Mouse (Mus musculus): ENCODE data around the gene Mob3a. TPM values are rescaled to one million over a fixed set of nuclear protein-coding genes. Genes with fewer than 3 reads are reported as not detected.

Mob3a gene
- total and polyA plus RNA-seq, 3 experiments = 56.9 to 84.2 (median 71.4) TPM

GRCm38 (mm10) chr10:80705479-80705878 lies 3.7 kb upstream of the Mob3a start:
- Histone ChIP-seq H3K36me3 (replicated peaks in 1 of 2; ENCODE audit: control insufficient read depth in 1 of 2, insufficient read depth in 1 of 2, low read length in 1 of 2) (peaks cover 50 to 66% of the 10 kb centered on the region in 2 experiments), H3K79me2 (replicated peaks; ENCODE audit: control insufficient read depth, extremely low read depth, insufficient read depth, poor library complexity, severe bottlenecking) (peaks cover under 1% of the 10 kb centered on the region; the same call in 1 of the 2 replicates), H3K27me3 (replicated peaks) (no peaks in the 10 kb centered on the region), H3K4me2 (ENCODE audit: insufficient read depth, low read depth, poor library complexity, severe bottlenecking) (no peak overlapping the region), H3K27ac (ENCODE audit: insufficient read depth, low read depth) (no peak overlapping the region), H3K9ac (ENCODE audit: insufficient read depth, low read depth) (no peak overlapping the region), H3K4me3 (replicated peaks in 1 of 3; ENCODE audit: low read depth in 2 of 3, low read length in 2 of 3, poor library complexity in 1 of 3) (no peak overlapping the region), H3K9me3 (replicated peaks; ENCODE audit: low read length) (no peaks in the 10 kb centered on the region), H3K4me1 (ENCODE audit: control insufficient read depth in 1 of 2, insufficient read depth in 2 of 2) (peaks cover 8 to 20% of the 10 kb centered on the region in 2 experiments)
- TF ChIP-seq ZMIZ1 (IDR thresholded peaks at IDR 0.05; ENCODE audit: low read depth, low read length) (no peak), KAT2A (IDR thresholded peaks at IDR 0.05; ENCODE audit: insufficient replicate concordance, low read length) (no peak), CHD2 (IDR thresholded peaks at IDR 0.05; ENCODE audit: low read length) (no peak), ELF1 (IDR thresholded peaks at IDR 0.05; ENCODE audit: low read depth, low read length) (no peak), HCFC1 (IDR thresholded peaks at IDR 0.05; ENCODE audit: low read depth, low read length) (no peak), POLR2A (IDR thresholded peaks at IDR 0.05; ENCODE audit: low read depth, low read length) (no peak), NELFE (IDR thresholded peaks at IDR 0.05; ENCODE audit: low read depth, low read length) (no peak), SIN3A (IDR thresholded peaks at IDR 0.05; ENCODE audit: low read length) (no peak), ETS1 (conservative IDR thresholded peaks at IDR 0.05; ENCODE audit: low read depth, low read length) (no peak), CHD1 (IDR thresholded peaks at IDR 0.05; ENCODE audit: low read depth, low read length) (no peak), RAD21 (IDR thresholded peaks at IDR 0.05; ENCODE audit: low read depth, low read length) (no peak)
- dilution Hi-C loops (cut with MboI; ENCODE audit: extremely low pct_ligation_motif_present, extremely low pct_unique_long_range_greater_than_20kb, low sequenced_read_pairs) = no loop called here
- no peak for DNase-seq (ENCODE audit: extremely low read depth)
- in situ Hi-C loops (cut with MboI; ENCODE audit: low pct_ligation_motif_present, low pct_unique_long_range_greater_than_20kb, low sequenced_read_pairs) = no loop called here

DNA sequence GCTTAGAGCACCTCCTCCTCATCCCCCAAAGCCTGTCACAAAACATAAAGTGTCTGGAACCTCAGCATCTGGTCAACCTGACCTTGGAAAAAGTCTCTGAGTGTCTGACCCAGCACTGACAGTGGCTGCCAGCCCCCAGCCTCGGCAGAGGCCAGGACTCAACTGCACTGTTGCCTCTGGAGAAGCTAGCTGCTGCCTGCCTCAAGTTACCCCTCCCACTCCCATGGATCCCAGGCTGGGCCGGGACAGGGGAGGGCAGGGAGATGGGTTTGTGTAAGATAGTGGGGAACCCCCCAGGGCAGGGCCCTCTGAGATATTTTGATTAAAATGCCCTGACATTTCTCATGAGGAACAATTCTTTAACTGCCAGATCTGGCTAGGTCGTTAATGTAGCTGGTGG lies 3.3 kb upstream of the Mob3a start:
- Histone ChIP-seq H3K27me3 (replicated peaks) (no peaks in the 10 kb centered on the region), H3K4me2 (ENCODE audit: insufficient read depth, low read depth, poor library complexity, severe bottlenecking) (no peak overlapping the region), H3K79me2 (replicated peaks; ENCODE audit: control insufficient read depth, extremely low read depth, insufficient read depth, poor library complexity, severe bottlenecking) (peaks cover 5% of the 10 kb centered on the region), H3K9ac (ENCODE audit: insufficient read depth, low read depth) (no peak overlapping the region), H3K4me3 (replicated peaks in 1 of 3; ENCODE audit: low read depth in 2 of 3, low read length in 2 of 3, poor library complexity in 1 of 3) (no peak overlapping the region), H3K27ac (ENCODE audit: insufficient read depth, low read depth) (no peak overlapping the region), H3K4me1 (ENCODE audit: control insufficient read depth in 1 of 2, insufficient read depth in 2 of 2) (peaks cover 8 to 22% of the 10 kb centered on the region in 2 experiments), H3K9me3 (replicated peaks; ENCODE audit: low read length) (no peaks in the 10 kb centered on the region), H3K36me3 (replicated peaks in 1 of 2; ENCODE audit: control insufficient read depth in 1 of 2, insufficient read depth in 1 of 2, low read length in 1 of 2) (peaks cover 45 to 61% of the 10 kb centered on the region in 2 experiments)
- TF ChIP-seq SIN3A (IDR thresholded peaks at IDR 0.05; ENCODE audit: low read length) (no peak), ELF1 (IDR thresholded peaks at IDR 0.05; ENCODE audit: low read depth, low read length) (no peak), POLR2AphosphoS2 (IDR thresholded peaks at IDR 0.05; ENCODE audit: low read depth, low read length) (no peak), SMC3 (IDR thresholded peaks at IDR 0.05; ENCODE audit: low read depth, low read length) (no peak), CTCF (conservative IDR thresholded peaks at IDR 0.05 in 1 of 2, IDR thresholded peaks at IDR 0.05 in 1 of 2; ENCODE audit: low read depth in 2 of 2, low read length in 2 of 2) (no peak)
- DNase-seq (ENCODE audit: extremely low read depth) = no peak
- in situ Hi-C loops (cut with MboI; ENCODE audit: low pct_ligation_motif_present, low pct_unique_long_range_greater_than_20kb, low sequenced_read_pairs) = no loop called here
- dilution Hi-C loops (cut with MboI; ENCODE audit: extremely low pct_ligation_motif_present, extremely low pct_unique_long_range_greater_than_20kb, low sequenced_read_pairs) = no loop called here

- DNase-seq (ENCODE audit: extremely low read depth) = no peak
- no peak overlapping the region for H3K4me3 ChIP-seq (replicated peaks in 1 of 3; ENCODE audit: low read depth in 2 of 3, low read length in 2 of 3, poor library complexity in 1 of 3)
- TF ChIP-seq PAX5 (IDR thresholded peaks at IDR 0.05; ENCODE audit: low read length) (no peak), NRF1 (IDR thresholded peaks at IDR 0.05; ENCODE audit: low read depth, low read length) (no peak)
- H3K79me2 ChIP-seq (replicated peaks; ENCODE audit: control insufficient read depth, extremely low read depth, insufficient read depth, poor library complexity, severe bottlenecking) = peaks cover 8% of the 10 kb centered on the region
- no peak overlapping the region for H3K4me2 ChIP-seq (ENCODE audit: insufficient read depth, low read depth, poor library complexity, severe bottlenecking)
- H3K27me3 ChIP-seq (replicated peaks) = no peaks in the 10 kb centered on the region
- no peak overlapping the region for H3K27ac ChIP-seq (ENCODE audit: insufficient read depth, low read depth)
- in situ Hi-C loops (cut with MboI; ENCODE audit: low pct_ligation_motif_present, low pct_unique_long_range_greater_than_20kb, low sequenced_read_pairs) = no loop called here
- H3K9me3 ChIP-seq (replicated peaks; ENCODE audit: low read length) = no peaks in the 10 kb centered on the region
- H3K4me1 ChIP-seq (ENCODE audit: control insufficient read depth in 1 of 2, insufficient read depth in 2 of 2) = peaks cover 11 to 27% of the 10 kb centered on the region in 2 experiments
- dilution Hi-C loops (cut with MboI; ENCODE audit: extremely low pct_ligation_motif_present, extremely low pct_unique_long_range_greater_than_20kb, low sequenced_read_pairs) = no loop called here
- H3K9ac ChIP-seq (ENCODE audit: insufficient read depth, low read depth) = no peak overlapping the region
- peaks cover 39 to 55% of the 10 kb centered on the region in 2 experiments for H3K36me3 ChIP-seq (replicated peaks in 1 of 2; ENCODE audit: control insufficient read depth in 1 of 2, insufficient read depth in 1 of 2, low read length in 1 of 2)
Measured at GRCm38 (mm10) chr10:80704418-80704817, 2.6 kb upstream of the Mob3a start.
